Mouse (Mus musculus) heart, embryonic 12.5 days (tissue): Measurements from ENCODE around the gene Serpinb6a. TPM values are rescaled to one million over a fixed set of nuclear protein-coding genes. Genes with fewer than 3 reads are reported as not detected.

Experiments
- ATAC-seq: fragments of 200-750 bp; cut with Nextera tagmentation; 2 replicates; pipeline ENCODE4 v1.8.0; 2017; ENCODE audit warnings: moderate TSS enrichment, moderate library complexity; ENCODE audit not compliant: insufficient number of reproducible peaks, low FRiP score
- H3K27ac ChIP-seq: fragments of 300-500 bp; sonication (generic); 2 replicates; pipeline ENCODE4 v1.5.1; 2016; ENCODE audit warnings: mild to moderate bottlenecking, moderate library complexity; ENCODE audit not compliant: poor library complexity, severe bottlenecking
- H3K27me3 ChIP-seq: fragments of 300-500 bp; sonication (generic); replicated peaks from 2 replicates; pipeline ENCODE4 v1.6.1; 2016; ENCODE audit warnings: mild to moderate bottlenecking, moderate library complexity
- H3K36me3 ChIP-seq: fragments of 300-500 bp; sonication (generic); 2 replicates; pipeline ENCODE4 v1.6.1; 2016; ENCODE audit warnings: mild to moderate bottlenecking, moderate library complexity
- H3K4me1 ChIP-seq: fragments of 300-500 bp; sonication (generic); replicated peaks from 2 replicates; pipeline ENCODE4 v1.6.1; 2016; ENCODE audit warnings: mild to moderate bottlenecking
- H3K4me2 ChIP-seq: fragments of 300-500 bp; sonication (generic); 2 replicates; pipeline ENCODE4 v1.6.1; 2016; ENCODE audit warnings: mild to moderate bottlenecking, moderate library complexity
- H3K4me3 ChIP-seq: fragments of 300-500 bp; sonication (generic); 2 replicates; pipeline ENCODE4 v1.5.1; 2016; ENCODE audit warnings: mild to moderate bottlenecking
- H3K9ac ChIP-seq: fragments of 300-500 bp; sonication (generic); 2 replicates; pipeline ENCODE4 v1.6.1; 2016; ENCODE audit warnings: mild to moderate bottlenecking, moderate library complexity
- H3K9me3 ChIP-seq: fragments of 300-500 bp; sonication (generic); replicated peaks from 2 replicates; pipeline ENCODE4 v1.6.1; 2016; ENCODE audit warnings: mild to moderate bottlenecking, moderate library complexity
- WGBS: fragments of 180-500 bp; shearing (Covaris S2); methylation state at CpG from one replicate; pipeline ENCODE4 v1.1.7; 2016; 5-methylcytosine and 5-hydroxymethylcytosine counted together
- polyA plus RNA-seq: library from polyadenylated mRNA; unstranded; fragments of >200 nt; fragmentation: Nextera tagmentation; extraction: Ambion mirVana; gene quantifications from 2 replicates; pipeline ENCODE4 v1.2.1, GENCODE M21; 2016

Serpinb6a gene
- polyA plus RNA-seq, 1 experiment from 2014 or later = 47.8 TPM

DNA sequence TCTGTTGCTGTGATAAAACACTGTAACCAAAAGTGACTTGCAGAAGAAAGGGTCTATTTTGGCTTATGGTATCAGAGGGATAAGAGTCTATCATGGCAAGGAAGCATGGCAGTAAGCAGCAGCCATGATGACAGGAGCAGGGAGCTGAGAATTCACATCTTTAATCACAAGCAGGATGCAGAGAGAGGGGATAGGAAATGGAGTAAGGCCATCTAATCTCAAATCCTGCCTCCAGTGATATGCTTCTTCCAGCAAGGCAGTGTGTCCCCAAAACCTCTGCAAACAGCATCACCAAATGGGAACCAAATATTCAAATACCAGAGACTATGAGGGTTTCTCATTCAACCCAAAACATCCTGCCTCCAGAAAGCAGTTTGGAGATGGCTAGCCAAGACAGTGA lies 36.0 kb downstream of the Serpinb6a start:
- ATAC-seq = no peak
- no peaks in the 10 kb centered on the region for H3K9me3 ChIP-seq
- H3K27ac ChIP-seq = no peak overlapping the region
- H3K4me2 ChIP-seq = no peak overlapping the region
- H3K9ac ChIP-seq = no peak overlapping the region
- peaks cover 12% of the 10 kb centered on the region for H3K36me3 ChIP-seq
- H3K4me1 ChIP-seq = peaks cover 15% of the 10 kb centered on the region
- H3K27me3 ChIP-seq = no peaks in the 10 kb centered on the region
- H3K4me3 ChIP-seq = no peak overlapping the region

GRCm38 (mm10) chr13:33966025-33966412 lies 36.6 kb downstream of the Serpinb6a start:
- H3K4me2 ChIP-seq = peak overlapping the region; percentile 73
- peaks cover 15% of the 10 kb centered on the region for H3K4me1 ChIP-seq
- no peak for ATAC-seq
- H3K36me3 ChIP-seq = peaks cover 10% of the 10 kb centered on the region
- 17% methylated on average over 4 of the region's 4 CpGs for WGBS
- H3K4me3 ChIP-seq = peak overlapping the region; percentile 53; the same call in 1 of the 2 replicates
- peak overlapping the region; percentile 66; the same call in 1 of the 2 replicates for H3K9ac ChIP-seq
- H3K27ac ChIP-seq = no peak overlapping the region
- no peaks in the 10 kb centered on the region for H3K27me3 ChIP-seq
- H3K9me3 ChIP-seq = no peaks in the 10 kb centered on the region

DNA sequence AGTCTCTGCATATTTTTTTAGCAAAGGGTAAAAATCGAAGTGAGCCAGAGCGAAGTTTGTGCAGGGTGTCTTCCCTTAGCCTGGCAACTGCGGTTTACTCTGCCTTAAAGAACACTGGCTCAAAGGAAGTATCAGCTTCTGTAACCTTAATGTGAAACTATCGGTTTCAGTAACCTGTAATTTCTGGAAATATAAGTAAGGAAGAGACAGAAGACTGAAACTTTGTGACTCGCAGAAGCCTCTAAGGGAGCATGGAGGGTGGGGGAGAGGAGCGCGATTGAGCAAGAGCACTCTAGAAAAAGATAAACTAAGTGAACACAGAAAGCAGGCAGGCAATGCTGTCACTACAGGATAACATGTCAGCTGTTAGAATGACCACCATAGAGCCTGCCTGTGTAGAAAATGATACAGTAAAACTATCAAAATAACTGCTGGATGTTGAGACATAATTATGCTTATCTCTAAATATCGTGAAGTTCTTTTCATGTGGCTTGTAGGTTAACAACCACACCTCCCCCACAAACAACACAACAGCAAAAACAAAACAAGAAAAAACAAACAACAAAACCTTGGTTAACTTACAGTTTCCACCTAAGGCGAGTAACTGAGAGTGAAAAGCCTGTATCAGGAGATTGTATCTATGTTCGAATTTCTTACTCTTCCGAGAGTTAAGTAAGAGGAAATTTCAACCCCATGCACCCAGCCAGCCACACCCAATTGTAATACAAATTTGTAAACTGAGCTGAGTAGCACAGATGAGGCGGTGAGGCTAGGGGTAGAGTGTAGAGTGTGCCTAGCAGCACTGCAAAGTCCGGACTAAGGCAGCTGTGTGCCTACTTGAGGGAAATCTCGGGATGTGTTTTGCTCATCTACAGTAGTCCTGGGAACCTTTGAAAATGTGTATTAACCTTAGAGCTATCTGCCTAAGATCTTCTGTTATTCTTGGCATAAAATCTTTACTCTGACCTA lies 37.3 kb downstream of the Serpinb6a start:
- 14% methylated on average over 14 of the region's 14 CpGs for WGBS
- Histone ChIP-seq H3K4me2 (peak overlapping the region; percentile 73), H3K4me3 (peak overlapping the region; percentile 53), H3K9ac (peak overlapping the region; percentile 66), H3K9me3 (no peaks in the 10 kb centered on the region), H3K4me1 (peaks cover 15% of the 10 kb centered on the region), H3K27ac (peak overlapping the region; percentile 91), H3K27me3 (no peaks in the 10 kb centered on the region), H3K36me3 (peaks cover 4% of the 10 kb centered on the region; the same call in 1 of the 2 replicates)
- peak; percentile 72 for ATAC-seq

DNA sequence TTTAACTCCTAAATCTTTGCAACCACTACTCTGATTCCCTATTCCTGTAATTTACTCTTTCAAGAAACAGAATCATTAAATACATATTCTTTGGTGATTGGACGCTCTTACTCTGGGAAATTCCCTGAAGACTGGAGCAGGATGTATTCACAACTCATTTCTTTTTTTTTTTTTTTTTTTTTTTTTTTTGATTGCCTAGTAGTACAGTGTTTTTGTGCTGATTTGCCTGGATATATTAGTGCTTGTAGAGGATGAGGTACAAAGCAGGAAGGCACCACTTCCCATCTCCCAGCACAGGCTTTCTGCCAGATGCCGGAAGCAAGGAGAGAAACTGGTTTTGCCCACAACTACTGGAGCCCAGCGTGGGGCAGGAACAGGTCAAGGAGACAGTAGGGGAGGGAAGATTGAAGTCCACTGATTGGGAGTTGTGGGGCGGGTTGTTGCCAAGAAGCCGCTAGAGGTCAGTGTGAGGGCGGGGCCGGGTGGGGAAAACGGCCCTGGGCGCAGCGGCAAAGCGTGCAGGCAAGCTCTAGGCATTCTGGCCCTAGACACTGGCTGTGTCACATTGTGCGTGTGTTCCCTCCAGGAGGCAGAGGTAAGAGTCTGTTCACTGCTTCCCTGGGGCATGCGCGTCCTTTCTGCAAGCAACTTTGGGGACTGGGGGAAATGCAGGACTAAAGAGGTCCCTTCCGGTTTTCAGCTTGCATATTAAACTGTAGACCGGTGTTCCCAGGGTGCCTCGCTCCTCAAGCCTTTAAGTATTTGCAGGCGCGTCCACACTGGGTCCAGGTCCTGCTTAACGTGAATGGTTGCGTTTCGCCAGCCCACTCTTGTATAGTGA lies 38.2 kb downstream of the Serpinb6a start, which contains the start of gene Nqo2:
Gene Nqo2 (plus strand): TSS at position 482 of the 841 bp plus-strand sequence.
- Histone ChIP-seq H3K36me3 (no peaks in the 10 kb centered on the region), H3K9ac (peak within 1 kb of the TSS; percentile 66), H3K27me3 (no peaks in the 10 kb centered on the region), H3K4me2 (peak within 1 kb of the TSS; percentile 73), H3K4me1 (peaks cover 15% of the 10 kb centered on the region), H3K27ac (peak within 1 kb of the TSS; percentile 91), H3K9me3 (no peaks in the 10 kb centered on the region), H3K4me3 (peak within 1 kb of the TSS; percentile 53)
- peak; percentile 79 for ATAC-seq
- WGBS = 2% methylated on average over 21 of the region's 22 CpGs

- no peaks in the 10 kb centered on the region for H3K27me3 ChIP-seq
- no peaks in the 10 kb centered on the region for H3K9me3 ChIP-seq
- no peak overlapping the region for H3K4me2 ChIP-seq
- no peaks in the 10 kb centered on the region for H3K36me3 ChIP-seq
- WGBS = 81% methylated on average over 2 of the region's 2 CpGs
- H3K4me3 ChIP-seq = no peak overlapping the region
- no peak overlapping the region for H3K27ac ChIP-seq
- no peak for ATAC-seq
- H3K9ac ChIP-seq = no peak overlapping the region
- H3K4me1 ChIP-seq = no peaks in the 10 kb centered on the region
Measured at GRCm38 (mm10) chr13:33959771-33960170, 42.8 kb downstream of the Serpinb6a start.

DNA sequence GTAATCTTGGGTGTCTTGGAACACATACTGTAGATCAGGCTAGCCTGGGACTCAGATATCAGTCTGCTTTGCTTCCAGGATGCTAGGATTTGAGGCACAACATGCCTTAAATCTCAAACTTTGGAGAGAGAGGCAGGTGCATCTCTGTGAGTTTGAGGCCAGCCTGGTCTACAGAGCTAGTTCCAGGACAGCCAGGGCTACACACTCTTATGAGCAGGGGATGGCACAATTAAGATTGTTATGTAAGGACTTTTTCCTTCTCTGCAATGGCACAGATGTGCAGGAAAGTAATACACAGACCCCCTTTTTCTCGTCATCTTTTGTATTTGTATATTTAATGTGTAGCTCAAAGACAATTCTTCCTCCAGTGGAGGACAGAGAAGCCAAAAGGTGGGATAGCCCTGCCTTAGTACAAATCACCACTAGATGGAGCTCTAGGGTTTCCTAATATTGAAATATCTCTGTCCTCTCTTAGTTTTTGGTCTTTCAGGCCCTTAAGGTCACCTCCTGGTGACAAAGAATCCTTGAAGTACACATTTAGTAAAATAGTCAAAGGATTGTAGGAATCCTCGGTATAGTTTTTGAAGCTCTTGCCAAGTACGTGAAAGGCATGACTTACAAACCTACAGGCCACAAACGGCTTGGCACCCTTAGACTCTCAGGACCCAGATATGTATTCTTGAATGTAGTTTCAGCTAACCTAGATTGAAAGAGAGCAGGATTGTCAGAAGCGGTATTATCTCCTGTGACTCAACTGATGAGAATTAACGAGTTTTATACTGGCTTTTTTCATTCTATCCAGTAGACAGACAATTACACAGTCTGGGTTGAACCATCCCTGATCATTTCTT lies 45.8 kb downstream of the Serpinb6a start:
- no peak; the same call in 1 of the 2 replicates for ATAC-seq
- H3K9ac ChIP-seq = no peak overlapping the region
- no peaks in the 10 kb centered on the region for H3K4me1 ChIP-seq
- no peaks in the 10 kb centered on the region for H3K36me3 ChIP-seq
- no peak overlapping the region for H3K4me2 ChIP-seq
- no peaks in the 10 kb centered on the region for H3K27me3 ChIP-seq
- no peaks in the 10 kb centered on the region for H3K9me3 ChIP-seq
- WGBS = 36% methylated on average over 6 of the region's 6 CpGs
- H3K27ac ChIP-seq = no peak overlapping the region
- H3K4me3 ChIP-seq = no peak overlapping the region

DNA sequence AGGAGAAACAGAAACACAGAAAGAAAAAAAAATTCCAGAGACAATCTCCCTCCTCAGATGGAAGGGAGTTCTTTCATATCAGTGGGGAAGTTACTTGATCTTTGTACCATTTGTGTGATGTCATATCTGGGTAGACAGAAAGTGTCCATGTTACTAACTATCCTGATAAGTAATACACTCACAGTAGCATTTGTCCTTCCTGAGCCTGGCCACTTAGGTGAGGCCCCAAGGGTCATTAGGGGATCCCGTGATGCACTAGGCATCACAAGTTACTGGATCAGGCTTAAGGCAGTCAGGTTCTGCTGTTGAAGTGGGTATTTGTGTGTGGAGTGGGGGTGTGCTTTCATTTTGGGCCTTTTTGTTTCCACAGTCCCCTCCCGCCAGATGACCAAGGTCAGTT lies 49.6 kb downstream of the Serpinb6a start:
- Histone ChIP-seq H3K9me3 (no peaks in the 10 kb centered on the region), H3K27ac (no peak overlapping the region), H3K4me3 (no peak overlapping the region), H3K4me2 (no peak overlapping the region), H3K36me3 (no peaks in the 10 kb centered on the region), H3K4me1 (no peaks in the 10 kb centered on the region), H3K9ac (no peak overlapping the region), H3K27me3 (no peaks in the 10 kb centered on the region)
- no peak for ATAC-seq
- WGBS = 72% methylated on average over 2 of the region's 2 CpGs

- no peak overlapping the region for H3K27ac ChIP-seq
- WGBS = 30% methylated on average over 1 of the region's 1 CpGs
- H3K9me3 ChIP-seq = no peaks in the 10 kb centered on the region
- no peak for ATAC-seq
- H3K4me3 ChIP-seq = no peak overlapping the region
- no peaks in the 10 kb centered on the region for H3K36me3 ChIP-seq
- no peaks in the 10 kb centered on the region for H3K4me1 ChIP-seq
- H3K4me2 ChIP-seq = no peak overlapping the region
- no peak overlapping the region for H3K9ac ChIP-seq
- no peaks in the 10 kb centered on the region for H3K27me3 ChIP-seq
Measured at GRCm38 (mm10) chr13:33952075-33952449, 50.5 kb downstream of the Serpinb6a start.

- no peak overlapping the region for H3K9ac ChIP-seq
- ATAC-seq = no peak
Measured at GRCm38 (mm10) chr13:33951308-33952074, 51.1 kb downstream of the Serpinb6a start.

DNA sequence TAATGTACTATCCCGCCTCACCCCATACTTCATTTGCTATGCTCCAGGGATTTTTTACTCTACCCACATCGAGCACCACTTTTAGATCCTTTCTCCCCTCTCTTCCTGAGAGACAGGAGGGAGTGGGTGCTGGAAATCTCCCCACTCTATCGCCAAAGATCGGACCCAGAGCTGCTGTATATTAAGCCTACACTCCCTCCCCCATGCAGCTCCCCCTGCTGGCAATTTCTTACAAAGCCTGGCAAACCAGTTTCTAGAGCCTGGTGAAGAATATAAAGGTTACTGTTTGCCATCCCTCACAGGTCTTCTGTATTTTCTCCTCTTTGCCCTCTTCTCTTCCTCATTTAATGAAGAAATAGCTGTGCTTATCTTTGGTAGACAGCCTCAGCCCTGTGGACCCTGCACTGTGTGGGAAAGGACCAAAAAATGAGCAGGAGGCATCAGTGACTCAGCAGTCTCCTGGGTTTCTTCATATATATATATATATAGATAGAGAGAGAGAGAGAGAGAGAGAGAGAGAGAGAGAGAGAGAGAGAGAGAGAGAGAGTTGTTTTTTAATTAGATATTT lies 60.3 kb downstream of the Serpinb6a start:
- Histone ChIP-seq H3K27ac (no peak overlapping the region), H3K27me3 (no peaks in the 10 kb centered on the region), H3K4me1 (no peaks in the 10 kb centered on the region), H3K4me2 (no peak overlapping the region), H3K4me3 (no peak overlapping the region), H3K9me3 (no peaks in the 10 kb centered on the region), H3K36me3 (no peaks in the 10 kb centered on the region), H3K9ac (no peak overlapping the region)
- ATAC-seq = no peak
- 45% methylated on average over 4 of the region's 4 CpGs for WGBS

More at GRCm38 (mm10) chr13:33951308-33952074, 51.1 kb downstream of the Serpinb6a start:
- no peak overlapping the region for H3K27ac ChIP-seq
- H3K4me1 ChIP-seq = no peaks in the 10 kb centered on the region
- no peaks in the 10 kb centered on the region for H3K27me3 ChIP-seq
- 77% methylated on average over 4 of the region's 4 CpGs for WGBS
- H3K4me2 ChIP-seq = no peak overlapping the region
- H3K9me3 ChIP-seq = no peaks in the 10 kb centered on the region
- no peaks in the 10 kb centered on the region for H3K36me3 ChIP-seq
- H3K4me3 ChIP-seq = no peak overlapping the region
